Mouse (Mus musculus) MEL (cell line): ENCODE measurements around the gene D430042O09Rik. TPM values are rescaled to one million over a fixed set of nuclear protein-coding genes. Genes with fewer than 3 reads are reported as not detected.
A peak's percentile ranks its signal among the peaks of the same experiment; 100 is the strongest.

ENCODE experiments used
- DNase-seq: peaks from one replicate; pipeline ENCODE4 v3.0.0; 2011; ENCODE audit warnings: low read depth, low spot score
- H3K27ac ChIP-seq: 2 replicates; pipeline ENCODE4 v1.5.1; 2012; ENCODE audit warnings: low read depth, mild to moderate bottlenecking, control low read depth, low read length, moderate library complexity; ENCODE audit not compliant: control insufficient read depth
- H3K27me3 ChIP-seq, 2 experiments: fragments of 150-350 bp in 1 of 2; sonication (generic) in 1 of 2; 2 replicates each; pipeline ENCODE4 v1.6.1; 2012; ENCODE audit warnings: low read length in 2 of 2, mild to moderate bottlenecking in 2 of 2, improper control_type of control experiment in 1 of 2, moderate library complexity in 1 of 2; ENCODE audit not compliant: insufficient read depth in 2 of 2, control insufficient read depth in 1 of 2
- H3K36me3 ChIP-seq, 2 experiments: 2 replicates each; pipeline ENCODE4 v1.6.1; 2012 to 2014; ENCODE audit warnings: low read length in 2 of 2, improper control_type of control experiment in 1 of 2, inconsistent platforms in 1 of 2, mild to moderate bottlenecking in 1 of 2; ENCODE audit not compliant: insufficient read depth in 2 of 2, control insufficient read depth in 1 of 2
- H3K4me1 ChIP-seq, 2 experiments: fragments of 150-350 bp in 1 of 2; sonication (generic) in 1 of 2; 2 replicates each; pipeline ENCODE4 v1.6.1; 2012; ENCODE audit warnings: low read length in 2 of 2, improper control_type of control experiment in 1 of 2, mild to moderate bottlenecking in 1 of 2; ENCODE audit not compliant: insufficient read depth in 2 of 2, control insufficient read depth in 1 of 2
- H3K4me3 ChIP-seq, 2 experiments: fragments of 150-350 bp in 1 of 2; sonication (generic) in 1 of 2; 2 replicates each; pipeline ENCODE4 v1.5.1; 2012; ENCODE audit warnings: low read depth in 2 of 2, low read length in 2 of 2, mild to moderate bottlenecking in 2 of 2, moderate library complexity in 2 of 2, control low read depth in 1 of 2, improper control_type of control experiment in 1 of 2; ENCODE audit not compliant: control insufficient read depth in 1 of 2, insufficient read depth in 1 of 2
- H3K79me2 ChIP-seq: 2 replicates; pipeline ENCODE4 v1.6.1; 2012; ENCODE audit warnings: mild to moderate bottlenecking, low read length, moderate library complexity; ENCODE audit not compliant: control insufficient read depth, poor library complexity, insufficient read depth
- H3K9ac ChIP-seq: 2 replicates; pipeline ENCODE4 v1.6.1; 2012; ENCODE audit warnings: low read depth, mild to moderate bottlenecking, control low read depth, low read length, moderate library complexity; ENCODE audit not compliant: control insufficient read depth, poor library complexity, severe bottlenecking
- H3K9me3 ChIP-seq: fragments of 150-350 bp; sonication (generic); replicated peaks from 2 replicates; pipeline ENCODE4 v1.6.1; 2012; ENCODE audit warnings: mild to moderate bottlenecking, low read length, improper control_type of control experiment, moderate library complexity; ENCODE audit not compliant: insufficient read depth
- CHD1 ChIP-seq: IDR thresholded peaks from 2 replicates; pipeline ENCODE4 v1.6.1; 2012; ENCODE audit warnings: low read depth, mild to moderate bottlenecking, inconsistent platforms, low read length, improper control_type of control experiment
- CHD2 ChIP-seq: IDR thresholded peaks from 2 replicates; pipeline ENCODE4 v1.6.1; 2011; ENCODE audit warnings: low read length, improper control_type of control experiment
- CTCF ChIP-seq, 3 experiments: IDR thresholded peaks in 2 of 3; conservative IDR thresholded peaks in 1 of 3; 2 replicates each; pipeline ENCODE4 v1.5.1; 2011 to 2012; ENCODE audit warnings: low read length in 3 of 3, low read depth in 2 of 3, mild to moderate bottlenecking in 2 of 3, improper control_type of control experiment in 1 of 3, inconsistent platforms in 1 of 3, mixed read lengths in 1 of 3, moderate library complexity in 1 of 3; ENCODE audit not compliant: control insufficient read depth in 1 of 3, insufficient read depth in 1 of 3, poor library complexity in 1 of 3, severe bottlenecking in 1 of 3
- EP300 ChIP-seq, 2 experiments: IDR thresholded peaks; 2 replicates each; pipeline ENCODE4 v1.6.1; 2011; ENCODE audit warnings: improper control_type of control experiment in 2 of 2, low read length in 2 of 2, low read depth in 1 of 2, mild to moderate bottlenecking in 1 of 2
- GABPA ChIP-seq: IDR thresholded peaks from 2 replicates; pipeline ENCODE4 v1.6.1; 2012; ENCODE audit warnings: low read depth, mild to moderate bottlenecking, inconsistent platforms, low read length, improper control_type of control experiment, moderate library complexity
- HCFC1 ChIP-seq: IDR thresholded peaks from 2 replicates; pipeline ENCODE4 v1.6.1; 2012; ENCODE audit warnings: low read depth, mild to moderate bottlenecking, inconsistent platforms, low read length, improper control_type of control experiment, moderate library complexity
- JUND ChIP-seq: IDR thresholded peaks from 2 replicates; pipeline ENCODE4 v1.6.1; 2011; ENCODE audit warnings: low read depth, mild to moderate bottlenecking, improper control_type of control experiment, low read length
- KAT2A ChIP-seq: conservative IDR thresholded peaks from 2 replicates; pipeline ENCODE4 v1.6.1; 2012; ENCODE audit warnings: low read depth, low read length, improper control_type of control experiment, inconsistent platforms
- MAZ ChIP-seq: IDR thresholded peaks from 2 replicates; pipeline ENCODE4 v1.6.1; 2012; ENCODE audit warnings: low read depth, mild to moderate bottlenecking, inconsistent platforms, low read length, improper control_type of control experiment
- MEF2A ChIP-seq: IDR thresholded peaks from 2 replicates; pipeline ENCODE4 v1.6.1; 2014; ENCODE audit warnings: low read depth, mild to moderate bottlenecking, inconsistent platforms, low read length, improper control_type of control experiment; ENCODE audit not compliant: poor library complexity, insufficient replicate concordance, severe bottlenecking; ENCODE audit errors: extremely low read depth
- MXI1 ChIP-seq: IDR thresholded peaks from 2 replicates; pipeline ENCODE4 v1.6.1; 2011; ENCODE audit warnings: mild to moderate bottlenecking, low read depth, low read length, improper control_type of control experiment
- MYB ChIP-seq: IDR thresholded peaks from 2 replicates; pipeline ENCODE4 v1.6.1; 2011; ENCODE audit warnings: mild to moderate bottlenecking, low read depth, low read length, improper control_type of control experiment
- NELFE ChIP-seq: IDR thresholded peaks from 2 replicates; pipeline ENCODE4 v1.6.1; 2011; ENCODE audit warnings: low read depth, low read length, improper control_type of control experiment
- POLR2A ChIP-seq, 2 experiments: IDR thresholded peaks; 2 replicates each; pipeline ENCODE4 v1.6.1; 2011 to 2012; ENCODE audit warnings: low read length in 2 of 2, mild to moderate bottlenecking in 2 of 2, control low read depth in 1 of 2, improper control_type of control experiment in 1 of 2, low read depth in 1 of 2, moderate library complexity in 1 of 2; ENCODE audit not compliant: control insufficient read depth in 1 of 2, insufficient read depth in 1 of 2, poor library complexity in 1 of 2
- POLR2AphosphoS5 ChIP-seq: IDR thresholded peaks from 2 replicates; pipeline ENCODE4 v1.6.1; 2012; ENCODE audit warnings: low read depth, borderline replicate concordance, mild to moderate bottlenecking, inconsistent platforms, low read length, moderate library complexity, mixed read lengths
- RAD21 ChIP-seq: IDR thresholded peaks from 2 replicates; pipeline ENCODE4 v1.6.1; 2011; ENCODE audit warnings: mild to moderate bottlenecking, low read depth, low read length, improper control_type of control experiment
- RCOR1 ChIP-seq: IDR thresholded peaks from 2 replicates; pipeline ENCODE4 v1.6.1; 2012; ENCODE audit warnings: low read depth, mild to moderate bottlenecking, inconsistent platforms, low read length, improper control_type of control experiment
- SIN3A ChIP-seq: IDR thresholded peaks from 2 replicates; pipeline ENCODE4 v1.6.1; 2012; ENCODE audit warnings: low read length, improper control_type of control experiment, inconsistent platforms
- SMC3 ChIP-seq: IDR thresholded peaks from 2 replicates; pipeline ENCODE4 v1.6.1; 2011; ENCODE audit warnings: low read depth, low read length, improper control_type of control experiment
- TBP ChIP-seq: IDR thresholded peaks from 2 replicates; pipeline ENCODE4 v1.8.0; 2011; ENCODE audit warnings: low read depth, low read length, improper control_type of control experiment
- USF1 ChIP-seq: IDR thresholded peaks from 2 replicates; pipeline ENCODE4 v1.6.1; 2014; ENCODE audit warnings: low read depth, mild to moderate bottlenecking, inconsistent platforms, low read length, improper control_type of control experiment, moderate library complexity
- USF2 ChIP-seq, 2 experiments: IDR thresholded peaks; 2 replicates each; pipeline ENCODE4 v1.6.1; 2011 to 2012; ENCODE audit warnings: improper control_type of control experiment in 2 of 2, low read length in 2 of 2, borderline replicate concordance in 1 of 2, inconsistent platforms in 1 of 2, low read depth in 1 of 2, mild to moderate bottlenecking in 1 of 2; ENCODE audit not compliant: insufficient read depth in 1 of 2
- ZC3H11A ChIP-seq: IDR thresholded peaks from 2 replicates; pipeline ENCODE4 v1.6.1; 2012; ENCODE audit warnings: low read depth, mild to moderate bottlenecking, inconsistent platforms, low read length, improper control_type of control experiment
- ZMIZ1 ChIP-seq: IDR thresholded peaks from 2 replicates; pipeline ENCODE4 v1.6.1; 2012; ENCODE audit warnings: low read depth, mild to moderate bottlenecking, inconsistent platforms, low read length, improper control_type of control experiment, moderate library complexity
- ZNF384 ChIP-seq: IDR thresholded peaks from 2 replicates; pipeline ENCODE4 v1.6.1; 2012; ENCODE audit warnings: low read depth, mild to moderate bottlenecking, inconsistent platforms, low read length, improper control_type of control experiment
- polyA plus RNA-seq, 2 experiments: library from polyadenylated mRNA; stranded (reverse) in 1 of 2; unstranded in 1 of 2; fragments of >175 nt in 1 of 2; fragments of >200 nt in 1 of 2; gene quantifications; 2 replicates each; pipeline versions ENCODE4 v1.2.1 to v1.2.4; 2012; ENCODE audit warnings: low replicate concordance in 2 of 2, low read depth in 1 of 2; ENCODE audit not compliant: insufficient read length in 2 of 2, insufficient read depth in 1 of 2, missing spikeins in 1 of 2
- total RNA-seq: library from RNA; depleted of rRNA; stranded (reverse); fragments of 300-350 nt; gene quantifications from 2 replicates; pipeline ENCODE4 v1.2.3, GENCODE M21; 2012

Gene D430042O09Rik
- total and polyA plus RNA-seq, 3 experiments, result 6.2 to 12.8 TPM; not detected in 1

GRCm38 (mm10) chr7:125748186-125748585, 40.5 kb downstream of the D430042O09Rik start:
- TF ChIP-seq ZNF384 (no peak), EP300 (IDR thresholded peaks at IDR 0.05; ENCODE audit: low read depth in 1 of 2, low read length in 2 of 2) (no peak), HCFC1 (no peak), CTCF (IDR thresholded peaks at IDR 0.05 in 2 of 3, conservative IDR thresholded peaks at IDR 0.05 in 1 of 3; ENCODE audit: control insufficient read depth in 1 of 3, insufficient read depth in 1 of 3, low read depth in 2 of 3, low read length in 3 of 3, poor library complexity in 1 of 3, severe bottlenecking in 1 of 3) (peak; percentile 54 to 87 (median 84)), CHD1 (no peak), POLR2AphosphoS5 (no peak), ZC3H11A (peak; percentile 35; the same call in 1 of the 2 replicates), SMC3 (peak; percentile 61), JUND (no peak), ZMIZ1 (no peak), MEF2A (no peak), RAD21 (peak; percentile 72)
- no peaks in the 10 kb centered on the region for H3K79me2 ChIP-seq
- no peak overlapping the region for H3K9ac ChIP-seq
- no peaks in the 10 kb centered on the region for H3K9me3 ChIP-seq
- no peak overlapping the region for H3K4me3 ChIP-seq
- no peaks in the 10 kb centered on the region for H3K36me3 ChIP-seq
- no peaks in the 10 kb centered on the region for H3K27me3 ChIP-seq
- peak; percentile 61 for DNase-seq
- no peaks in the 10 kb centered on the region for H3K4me1 ChIP-seq
- H3K27ac ChIP-seq, result no peak overlapping the region

GRCm38 (mm10) chr7:125752699-125753325, 45.1 kb downstream of the D430042O09Rik start:
- Histone ChIP-seq H3K27ac (no peak overlapping the region), H3K79me2 (no peaks in the 10 kb centered on the region), H3K9ac (no peak overlapping the region), H3K4me1 (no peaks in the 10 kb centered on the region), H3K36me3 (no peaks in the 10 kb centered on the region; a peak in 1 of 4 replicates), H3K4me3 (no peak overlapping the region), H3K27me3 (no peaks in the 10 kb centered on the region), H3K9me3 (no peaks in the 10 kb centered on the region)
- TF ChIP-seq USF1 (no peak), POLR2A (IDR thresholded peaks at IDR 0.05; ENCODE audit: control insufficient read depth in 1 of 2, insufficient read depth in 1 of 2, low read depth in 1 of 2, low read length in 2 of 2, poor library complexity in 1 of 2) (no peak), MYB (no peak), EP300 (IDR thresholded peaks at IDR 0.05; ENCODE audit: low read depth in 1 of 2, low read length in 2 of 2) (no peak), ZNF384 (no peak)
- DNase-seq, result no peak

GRCm38 (mm10) chr7:125753326-125753715, 45.6 kb downstream of the D430042O09Rik start:
- Histone ChIP-seq H3K4me1 (no peaks in the 10 kb centered on the region), H3K79me2 (no peaks in the 10 kb centered on the region), H3K4me3 (no peak overlapping the region), H3K9ac (no peak overlapping the region), H3K36me3 (no peaks in the 10 kb centered on the region; a peak in 1 of 4 replicates), H3K9me3 (no peaks in the 10 kb centered on the region), H3K27me3 (no peaks in the 10 kb centered on the region), H3K27ac (no peak overlapping the region)
- no peak for DNase-seq
- no peak for TF ChIP-seq USF2 (IDR thresholded peaks at IDR 0.05; ENCODE audit: borderline replicate concordance in 1 of 2, insufficient read depth in 1 of 2, low read depth in 1 of 2, low read length in 2 of 2)
- TF ChIP-seq SIN3A, result no peak
- TF ChIP-seq CHD2, result no peak
- no peak for TF ChIP-seq POLR2A (IDR thresholded peaks at IDR 0.05; ENCODE audit: control insufficient read depth in 1 of 2, insufficient read depth in 1 of 2, low read depth in 1 of 2, low read length in 2 of 2, poor library complexity in 1 of 2)
- TF ChIP-seq ZNF384, result no peak
- TF ChIP-seq SMC3, result no peak
- TF ChIP-seq MAZ, result no peak
- TF ChIP-seq MEF2A, result no peak
- TF ChIP-seq MXI1, result no peak
- TF ChIP-seq NELFE, result no peak
- TF ChIP-seq RAD21, result no peak
- no peak for TF ChIP-seq GABPA
- no peak for TF ChIP-seq KAT2A
- no peak for TF ChIP-seq TBP
- TF ChIP-seq RCOR1, result no peak
- no peak for TF ChIP-seq HCFC1
